Mouse (Mus musculus): ENCODE data around the gene Tmem43. TPM values are rescaled to one million over a fixed set of nuclear protein-coding genes. Genes with fewer than 3 reads are reported as not detected.

Gene Tmem43
- polyA plus RNA-seq, 1 experiment from 2014 or later = 60.8 TPM

- H3K27me3 ChIP-seq = no peaks in the 10 kb centered on the region
- 60% methylated on average over 5 of the region's 5 CpGs for WGBS
These were observed 53.8 kb downstream of the Tmem43 start for GRCm38 (mm10) chr6:91527227-91527860.

GRCm38 (mm10) chr6:91528265-91528664, 54.8 kb downstream of the Tmem43 start:
- no peak for ATAC-seq (ENCODE audit: low FRiP score)

More at GRCm38 (mm10) chr6:91527227-91527860, 53.8 kb downstream of the Tmem43 start:
- Histone ChIP-seq H3K4me1 (no peaks in the 10 kb centered on the region), H3K9me3 (no peaks in the 10 kb centered on the region), H3K36me3 (replicated peaks) (peaks cover 47% of the 10 kb centered on the region), H3K4me3 (replicated peaks) (no peak overlapping the region), H3K9ac (no peak overlapping the region), H3K4me2 (no peak overlapping the region), H3K27ac (no peak overlapping the region)
- no peak for ATAC-seq (ENCODE audit: low FRiP score)

GRCm38 (mm10) chr6:91530673-91531072, 57.2 kb downstream of the Tmem43 start:
- ATAC-seq (ENCODE audit: low FRiP score) = no peak
- no peaks in the 10 kb centered on the region for H3K4me1 ChIP-seq
- 86% methylated on average over 8 of the region's 8 CpGs for WGBS
- H3K4me2 ChIP-seq = no peak overlapping the region
- no peak overlapping the region for H3K27ac ChIP-seq
- H3K9ac ChIP-seq = no peak overlapping the region
- H3K4me3 ChIP-seq (replicated peaks) = no peak overlapping the region
- H3K27me3 ChIP-seq = no peaks in the 10 kb centered on the region
- no peaks in the 10 kb centered on the region for H3K9me3 ChIP-seq
- peaks cover 16% of the 10 kb centered on the region for H3K36me3 ChIP-seq (replicated peaks)

More at GRCm38 (mm10) chr6:91528265-91528664, 54.8 kb downstream of the Tmem43 start:
- 0 out of 2 replicates have a peak overlapping the region, but pooled peaks have one; percentile 7 for H3K9ac ChIP-seq
- no peak overlapping the region for H3K27ac ChIP-seq
- no peaks in the 10 kb centered on the region for H3K9me3 ChIP-seq
- peaks cover 38% of the 10 kb centered on the region for H3K36me3 ChIP-seq (replicated peaks)
- H3K4me2 ChIP-seq = no peak overlapping the region
- no peaks in the 10 kb centered on the region for H3K27me3 ChIP-seq
- 91% methylated on average over 7 of the region's 7 CpGs for WGBS
- no peaks in the 10 kb centered on the region for H3K4me1 ChIP-seq
- H3K4me3 ChIP-seq (replicated peaks) = no peak overlapping the region

DNA sequence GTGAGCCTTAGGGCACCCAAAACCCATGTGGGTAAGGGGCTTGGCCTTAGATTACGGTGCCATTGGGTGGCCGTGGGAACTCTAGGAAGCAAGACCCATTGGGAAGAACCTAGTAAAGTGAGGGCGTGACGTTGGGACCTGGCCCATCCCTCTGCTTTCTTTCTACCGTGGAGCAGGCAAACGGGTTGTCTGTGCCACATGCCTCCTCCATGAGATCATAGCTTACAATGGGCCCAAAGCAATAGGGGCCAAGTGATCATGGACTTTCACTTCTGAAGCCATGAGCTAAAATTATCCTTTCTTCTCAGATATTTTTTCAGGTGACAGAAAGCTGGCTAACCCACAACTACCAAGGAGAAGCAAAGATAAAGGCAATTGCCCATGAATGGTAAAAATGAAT, 57.8 kb downstream of the Tmem43 start:
- no peak overlapping the region for H3K4me2 ChIP-seq
- 84% methylated on average over 6 of the region's 6 CpGs for WGBS
- H3K4me3 ChIP-seq (replicated peaks) = no peak overlapping the region
- H3K27me3 ChIP-seq = no peaks in the 10 kb centered on the region
- no peak overlapping the region for H3K27ac ChIP-seq
- no peaks in the 10 kb centered on the region for H3K9me3 ChIP-seq
- no peaks in the 10 kb centered on the region for H3K4me1 ChIP-seq
- no peak overlapping the region for H3K9ac ChIP-seq
- peaks cover 13% of the 10 kb centered on the region for H3K36me3 ChIP-seq (replicated peaks)
- ATAC-seq (ENCODE audit: low FRiP score) = no peak

DNA sequence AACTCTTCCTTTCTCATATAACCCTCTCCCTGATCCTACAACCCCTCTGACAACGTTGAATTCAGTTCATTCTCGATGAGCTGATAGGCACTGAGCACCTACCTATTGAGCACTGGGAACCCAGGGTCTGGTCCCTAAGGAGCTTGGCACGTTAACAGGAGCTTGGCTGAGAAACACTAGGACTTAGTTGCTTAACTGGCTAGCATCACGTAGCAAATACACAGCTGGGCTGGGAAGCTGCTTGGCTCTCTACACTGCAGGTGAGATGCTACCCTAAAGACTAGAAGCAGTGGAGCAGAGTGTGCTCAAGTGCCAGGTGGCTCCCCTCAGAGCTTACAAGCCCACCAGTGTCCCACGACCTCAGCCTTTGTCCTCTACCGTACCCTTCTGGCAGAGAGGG, 59.2 kb downstream of the Tmem43 start:
- no peak for ATAC-seq (ENCODE audit: low FRiP score)
- WGBS = 78% methylated on average over 6 of the region's 6 CpGs
- H3K4me3 ChIP-seq (replicated peaks) = no peak overlapping the region
- no peak overlapping the region for H3K4me2 ChIP-seq
- H3K36me3 ChIP-seq (replicated peaks) = peaks cover 13% of the 10 kb centered on the region
- H3K4me1 ChIP-seq = no peaks in the 10 kb centered on the region
- H3K9me3 ChIP-seq = no peaks in the 10 kb centered on the region
- H3K27me3 ChIP-seq = no peaks in the 10 kb centered on the region
- no peak overlapping the region for H3K27ac ChIP-seq
- no peak overlapping the region for H3K9ac ChIP-seq

GRCm38 (mm10) chr6:91533359-91533758, 59.9 kb downstream of the Tmem43 start:
- H3K4me1 ChIP-seq = no peaks in the 10 kb centered on the region
- ATAC-seq (ENCODE audit: low FRiP score) = no peak
- no peak overlapping the region for H3K4me3 ChIP-seq (replicated peaks)
- WGBS = 73% methylated on average over 5 of the region's 5 CpGs
- no peaks in the 10 kb centered on the region for H3K9me3 ChIP-seq
- no peak overlapping the region for H3K9ac ChIP-seq
- no peak overlapping the region for H3K4me2 ChIP-seq
- no peak overlapping the region for H3K27ac ChIP-seq
- no peaks in the 10 kb centered on the region for H3K27me3 ChIP-seq
- H3K36me3 ChIP-seq (replicated peaks) = peaks cover 11% of the 10 kb centered on the region

- no peak overlapping the region for H3K4me3 ChIP-seq (replicated peaks)
- no peaks in the 10 kb centered on the region for H3K27me3 ChIP-seq
- peaks cover 7% of the 10 kb centered on the region for H3K36me3 ChIP-seq (replicated peaks)
- no peak overlapping the region for H3K4me2 ChIP-seq
- H3K4me1 ChIP-seq = no peaks in the 10 kb centered on the region
- H3K27ac ChIP-seq = no peak overlapping the region
- ATAC-seq (ENCODE audit: low FRiP score) = no peak
- H3K9ac ChIP-seq = no peak overlapping the region
- H3K9me3 ChIP-seq = no peaks in the 10 kb centered on the region
- WGBS = 56% methylated on average over 2 of the region's 2 CpGs
These were observed 60.3 kb downstream of the Tmem43 start for GRCm38 (mm10) chr6:91533771-91534170.

GRCm38 (mm10) chr6:91534268-91534667, 60.8 kb downstream of the Tmem43 start:
- Histone ChIP-seq H3K9ac (no peak overlapping the region), H3K9me3 (no peaks in the 10 kb centered on the region), H3K4me2 (no peak overlapping the region), H3K27me3 (no peaks in the 10 kb centered on the region), H3K4me3 (replicated peaks) (no peak overlapping the region), H3K27ac (no peak overlapping the region), H3K4me1 (no peaks in the 10 kb centered on the region), H3K36me3 (replicated peaks) (peaks cover 4% of the 10 kb centered on the region; the same call in 1 of the 2 replicates)
- no peak for ATAC-seq (ENCODE audit: low FRiP score)
- 84% methylated on average over 4 of the region's 4 CpGs for WGBS

DNA sequence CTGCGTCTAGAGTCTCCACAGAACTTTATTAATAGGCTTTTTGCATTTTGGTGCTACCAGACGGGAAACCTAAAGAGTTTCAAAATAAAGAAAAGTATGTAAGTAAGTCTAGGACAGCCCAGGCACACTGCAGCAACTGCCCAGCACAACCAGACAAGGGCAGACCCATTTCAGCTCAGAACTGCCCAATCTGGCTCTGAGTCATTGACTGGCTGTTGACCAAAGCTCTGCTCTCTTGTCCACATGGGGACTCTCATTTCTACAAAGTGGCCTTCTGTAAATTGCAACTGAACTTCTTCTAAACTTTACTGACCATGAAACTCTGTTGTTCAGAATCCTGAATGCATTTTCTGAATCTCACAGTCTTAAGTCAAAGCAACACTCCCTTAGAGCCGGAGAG, 61.7 kb downstream of the Tmem43 start:
- Histone ChIP-seq H3K4me1 (no peaks in the 10 kb centered on the region), H3K9ac (no peak overlapping the region), H3K27me3 (no peaks in the 10 kb centered on the region), H3K4me3 (replicated peaks) (no peak overlapping the region), H3K27ac (no peak overlapping the region), H3K9me3 (no peaks in the 10 kb centered on the region), H3K36me3 (replicated peaks) (no peaks in the 10 kb centered on the region), H3K4me2 (no peak overlapping the region)
- no peak for ATAC-seq (ENCODE audit: low FRiP score)
- WGBS = 64% methylated on average over 3 of the region's 3 CpGs

- Histone ChIP-seq H3K4me1 (no peaks in the 10 kb centered on the region), H3K9ac (no peak overlapping the region), H3K4me3 (replicated peaks) (no peak overlapping the region), H3K9me3 (no peaks in the 10 kb centered on the region), H3K4me2 (no peak overlapping the region), H3K36me3 (replicated peaks) (no peaks in the 10 kb centered on the region), H3K27ac (no peak overlapping the region), H3K27me3 (no peaks in the 10 kb centered on the region)
- ATAC-seq (ENCODE audit: low FRiP score) = no peak
- 91% methylated on average over 11 of the region's 11 CpGs for WGBS
These were observed 62.7 kb downstream of the Tmem43 start for GRCm38 (mm10) chr6:91536047-91536765.
